Mouse (Mus musculus) intestine, embryonic 16.5 days (tissue): ENCODE results near the gene 2210407C18Rik. TPM values are rescaled to one million over a fixed set of nuclear protein-coding genes. Genes with fewer than 3 reads are reported as not detected.

ENCODE experiments used
- ATAC-seq: fragments of 200-750 bp; cut with Nextera tagmentation; 2 replicates; pipeline ENCODE4 v1.8.0; 2017; ENCODE audit warnings: moderate TSS enrichment, moderate library complexity
- H3K27ac ChIP-seq: fragments of 300-500 bp; sonication (generic); 2 replicates; pipeline ENCODE4 v1.5.1; 2014; ENCODE audit warnings: mild to moderate bottlenecking, low read length
- H3K27me3 ChIP-seq: fragments of 300-500 bp; sonication (generic); replicated peaks from 2 replicates; pipeline ENCODE4 v1.6.1; 2014; ENCODE audit warnings: low read length, control low read depth, mixed read lengths; ENCODE audit not compliant: control insufficient read depth, insufficient read depth
- H3K36me3 ChIP-seq: fragments of 300-500 bp; sonication (generic); 2 replicates; pipeline ENCODE4 v1.6.1; 2014; ENCODE audit warnings: low read length, control low read depth; ENCODE audit not compliant: control insufficient read depth, insufficient read depth
- H3K4me1 ChIP-seq: fragments of 300-500 bp; sonication (generic); 2 replicates; pipeline ENCODE4 v1.6.1; 2014; ENCODE audit warnings: low read length, control low read depth, mixed read lengths; ENCODE audit not compliant: control insufficient read depth, insufficient read depth
- H3K4me2 ChIP-seq: fragments of 300-500 bp; sonication (generic); 2 replicates; pipeline ENCODE4 v1.6.1; 2014; ENCODE audit warnings: low read depth, low read length, control low read depth
- H3K4me3 ChIP-seq: fragments of 300-500 bp; sonication (generic); 2 replicates; pipeline ENCODE4 v1.5.1; 2014; ENCODE audit warnings: mild to moderate bottlenecking, low read length
- H3K9ac ChIP-seq: fragments of 300-500 bp; sonication (generic); 2 replicates; pipeline ENCODE4 v1.6.1; 2014; ENCODE audit warnings: low read depth, low read length
- H3K9me3 ChIP-seq: fragments of 300-500 bp; sonication (generic); 2 replicates; pipeline ENCODE4 v1.6.1; 2016; ENCODE audit warnings: low read length, control low read depth; ENCODE audit not compliant: control insufficient read depth
- WGBS: fragments of 180-500 bp; shearing (Covaris S2); extraction: QIAGEN DNeasy Blood & Tissue Kit; methylation state at CpG from one replicate; pipeline ENCODE4 v1.1.7; 2014; 5-methylcytosine and 5-hydroxymethylcytosine counted together
- polyA plus RNA-seq: library from polyadenylated mRNA; unstranded; fragments of >200 nt; fragmentation: Nextera tagmentation; extraction: Ambion mirVana; gene quantifications from 2 replicates; pipeline ENCODE4 v1.2.1, GENCODE M21; 2015

Gene 2210407C18Rik
- polyA plus RNA-seq, 1 experiment from 2014 or later, result 0.51 TPM

GRCm38 (mm10) chr11:58605228-58605627 is 10.6 kb downstream of the 2210407C18Rik start:
- H3K4me1 ChIP-seq, result no peaks in the 10 kb centered on the region
- H3K36me3 ChIP-seq, result no peaks in the 10 kb centered on the region
- H3K9ac ChIP-seq, result no peak overlapping the region
- no peak overlapping the region for H3K4me3 ChIP-seq
- H3K27ac ChIP-seq, result no peak overlapping the region
- H3K27me3 ChIP-seq, result peaks cover 3% of the 10 kb centered on the region; the same call in 1 of the 2 replicates
- no peak overlapping the region for H3K4me2 ChIP-seq
- no peaks in the 10 kb centered on the region for H3K9me3 ChIP-seq
- 62% methylated on average over 3 of the region's 3 CpGs for WGBS
- peak; percentile 68 for ATAC-seq

GRCm38 (mm10) chr11:58604688-58605087 is 11.2 kb downstream of the 2210407C18Rik start:
- Histone ChIP-seq H3K9me3 (no peaks in the 10 kb centered on the region), H3K36me3 (no peaks in the 10 kb centered on the region), H3K4me3 (no peak overlapping the region), H3K4me1 (no peaks in the 10 kb centered on the region), H3K9ac (no peak overlapping the region), H3K27ac (no peak overlapping the region), H3K27me3 (no peaks in the 10 kb centered on the region), H3K4me2 (no peak overlapping the region)
- 58% methylated on average over 2 of the region's 2 CpGs for WGBS
- no peak for ATAC-seq

GRCm38 (mm10) chr11:58602800-58603560 is 12.9 kb downstream of the 2210407C18Rik start:
- no peaks in the 10 kb centered on the region for H3K36me3 ChIP-seq
- WGBS, result 69% methylated on average over 6 of the region's 6 CpGs
- H3K9me3 ChIP-seq, result no peaks in the 10 kb centered on the region
- no peak overlapping the region for H3K4me2 ChIP-seq
- H3K4me3 ChIP-seq, result no peak overlapping the region
- no peaks in the 10 kb centered on the region for H3K27me3 ChIP-seq
- no peak overlapping the region for H3K9ac ChIP-seq
- ATAC-seq, result no peak
- no peak overlapping the region for H3K27ac ChIP-seq
- H3K4me1 ChIP-seq, result no peaks in the 10 kb centered on the region

- H3K27me3 ChIP-seq, result no peaks in the 10 kb centered on the region
- H3K4me2 ChIP-seq, result no peak overlapping the region
- H3K27ac ChIP-seq, result no peak overlapping the region
- H3K9me3 ChIP-seq, result no peaks in the 10 kb centered on the region
- no peak overlapping the region for H3K4me3 ChIP-seq
- ATAC-seq, result no peak
- H3K36me3 ChIP-seq, result no peaks in the 10 kb centered on the region
- no peaks in the 10 kb centered on the region for H3K4me1 ChIP-seq
- no peak overlapping the region for H3K9ac ChIP-seq
Observed at GRCm38 (mm10) chr11:58602062-58602461, 13.8 kb downstream of the 2210407C18Rik start.

GRCm38 (mm10) chr11:58597837-58598236 is 18.0 kb downstream of the 2210407C18Rik start:
- WGBS, result 88% methylated on average over 13 of the region's 13 CpGs
- H3K9ac ChIP-seq, result no peak overlapping the region
- no peak overlapping the region for H3K4me3 ChIP-seq
- H3K36me3 ChIP-seq, result no peaks in the 10 kb centered on the region
- no peaks in the 10 kb centered on the region for H3K4me1 ChIP-seq
- no peaks in the 10 kb centered on the region for H3K27me3 ChIP-seq
- no peak overlapping the region for H3K27ac ChIP-seq
- no peak for ATAC-seq
- no peaks in the 10 kb centered on the region for H3K9me3 ChIP-seq
- H3K4me2 ChIP-seq, result no peak overlapping the region

GRCm38 (mm10) chr11:58594814-58595213 is 21.1 kb downstream of the 2210407C18Rik start, which contains the start of gene Olfr324:
Gene Olfr324, plus strand, starts transcription at chr11:58595114.
- H3K27ac ChIP-seq, result no peak within 1 kb of the TSS
- no peaks in the 10 kb centered on the region for H3K4me1 ChIP-seq
- no peaks in the 10 kb centered on the region for H3K9me3 ChIP-seq
- H3K4me3 ChIP-seq, result no peak within 1 kb of the TSS
- ATAC-seq, result no peak
- no peaks in the 10 kb centered on the region for H3K36me3 ChIP-seq
- WGBS, result 86% methylated on average over 6 of the region's 6 CpGs
- no peaks in the 10 kb centered on the region for H3K27me3 ChIP-seq
- no peak within 1 kb of the TSS for H3K9ac ChIP-seq
- no peak within 1 kb of the TSS for H3K4me2 ChIP-seq

GRCm38 (mm10) chr11:58588620-58589250 is 27.1 kb downstream of the 2210407C18Rik start:
- WGBS, result 58% methylated on average over 3 of the region's 3 CpGs
- Histone ChIP-seq H3K27me3 (no peaks in the 10 kb centered on the region), H3K9me3 (no peaks in the 10 kb centered on the region), H3K4me2 (no peak overlapping the region), H3K36me3 (no peaks in the 10 kb centered on the region), H3K4me3 (no peak overlapping the region), H3K27ac (no peak overlapping the region), H3K4me1 (no peaks in the 10 kb centered on the region), H3K9ac (no peak overlapping the region)
- ATAC-seq, result no peak

- 76% methylated on average over 7 of the region's 7 CpGs for WGBS
- no peak overlapping the region for H3K27ac ChIP-seq
- H3K9me3 ChIP-seq, result no peaks in the 10 kb centered on the region
- no peaks in the 10 kb centered on the region for H3K4me1 ChIP-seq
- H3K36me3 ChIP-seq, result no peaks in the 10 kb centered on the region
- H3K27me3 ChIP-seq, result no peaks in the 10 kb centered on the region
- no peak overlapping the region for H3K4me2 ChIP-seq
- no peak overlapping the region for H3K4me3 ChIP-seq
- H3K9ac ChIP-seq, result no peak overlapping the region
- ATAC-seq, result no peak
Observed at GRCm38 (mm10) chr11:58587898-58588348, 28.0 kb downstream of the 2210407C18Rik start.

- Histone ChIP-seq H3K9me3 (no peaks in the 10 kb centered on the region), H3K36me3 (no peaks in the 10 kb centered on the region), H3K4me2 (no peak overlapping the region), H3K4me1 (no peaks in the 10 kb centered on the region), H3K27me3 (no peaks in the 10 kb centered on the region), H3K9ac (no peak overlapping the region), H3K4me3 (no peak overlapping the region), H3K27ac (no peak overlapping the region)
- no peak for ATAC-seq
- WGBS, result 71% methylated on average over 8 of the region's 8 CpGs
Observed at GRCm38 (mm10) chr11:58578636-58579035, 37.2 kb downstream of the 2210407C18Rik start.
